ENCODE assay signal across 12 mouse cellular contexts in genomic region chr19:55850402-55851078, GRCm38 (mm10).
DNase-seq lines count a peak whose midpoint lies in the region; ATAC-seq and TF ChIP-seq lines count a peak whose summit lies in the region.
"Had no signal": no experiment of that assay in that cellular context is flagged by ENCODE, and none has a peak within 500 bp of the region (broad histone marks: within the 10 kb centered on the region; RNA-seq: fewer than 3 reads in every experiment).

No protein-coding gene starts in this region.

- no peak for TF ChIP-seq CTCF in forebrain, postnatal 0 days (IDR thresholded peaks at IDR 0.05; ENCODE audit: low read depth)

- 0 out of 2 replicates have a peak, but pooled peaks have one; percentile 40 for ATAC-seq in forebrain, postnatal 0 days
- no peak for ATAC-seq in forebrain, embryonic 11.5 days (replicated peaks; ENCODE audit: low FRiP score)
- ATAC-seq in midbrain, embryonic 15.5 days (replicated peaks): 0 out of 2 replicates have a peak, but pooled peaks have one; percentile 16
- no peak for ATAC-seq in midbrain, embryonic 11.5 days (ENCODE audit: low FRiP score)
- peak; percentile 65 for ATAC-seq in stomach, embryonic 15.5 days (ENCODE audit: insufficient read depth, low FRiP score, low read depth)
- ATAC-seq: CD4-positive, CD25-positive, alpha-beta regulatory T cell, adult 4 months had no signal

- no peak overlapping the region for H3K9ac ChIP-seq in forebrain, postnatal 0 days
- no peak overlapping the region for H3K9ac ChIP-seq in forebrain, embryonic 11.5 days (ENCODE audit: low read length)
- H3K9ac ChIP-seq in midbrain, embryonic 15.5 days: no peak overlapping the region
- no peak overlapping the region for H3K9ac ChIP-seq in midbrain, embryonic 11.5 days (ENCODE audit: low read length)
- no peak overlapping the region for H3K9ac ChIP-seq in stomach, embryonic 15.5 days
- H3K9ac ChIP-seq: hindbrain, embryonic 13.5 days had no signal

- DNase-seq in forebrain, postnatal 0 days: no peak
- no peak for DNase-seq in forebrain, embryonic 11.5 days (ENCODE audit: low spot score)
- no peak for DNase-seq in midbrain, embryonic 11.5 days (ENCODE audit: low spot score, missing footprints)
- DNase-seq in layer of hippocampus, adult 11-12 months (ENCODE audit: low spot score): peak; percentile 56
- no peak for DNase-seq in ovary, adult 18-20 months (ENCODE audit: low spot score)
- no peak for DNase-seq in cerebellum, postnatal 4 days (ENCODE audit: low spot score in 2 of 2)
- DNase-seq: adrenal gland, postnatal 10 days; thymus, postnatal 14 days had no signal

- 68% methylated on average over 8 of the region's 8 CpGs for WGBS in forebrain, postnatal 0 days
- 88% methylated on average over 8 of the region's 8 CpGs for WGBS in forebrain, embryonic 11.5 days
- 80% methylated on average over 8 of the region's 8 CpGs for WGBS in midbrain, embryonic 15.5 days
- WGBS in midbrain, embryonic 11.5 days: 92% methylated on average over 8 of the region's 8 CpGs
- WGBS in stomach, embryonic 15.5 days: 68% methylated on average over 8 of the region's 8 CpGs

- H3K4me3 ChIP-seq in forebrain, postnatal 0 days (ENCODE audit: low read depth, low read length): no peak overlapping the region
- no peak overlapping the region for H3K4me3 ChIP-seq in forebrain, embryonic 11.5 days (ENCODE audit: low read depth, low read length)
- H3K4me3 ChIP-seq in midbrain, embryonic 15.5 days: no peak overlapping the region
- no peak overlapping the region for H3K4me3 ChIP-seq in midbrain, embryonic 11.5 days (ENCODE audit: low read depth, low read length)
- H3K4me3 ChIP-seq in stomach, embryonic 15.5 days (replicated peaks): no peak overlapping the region
- H3K4me3 ChIP-seq: hindbrain, embryonic 13.5 days had no signal

- no peaks in the 10 kb centered on the region for H3K9me3 ChIP-seq in forebrain, postnatal 0 days (ENCODE audit: low read length)
- no peaks in the 10 kb centered on the region for H3K9me3 ChIP-seq in forebrain, embryonic 11.5 days (ENCODE audit: control insufficient read depth, low read length)
- H3K9me3 ChIP-seq in midbrain, embryonic 15.5 days: no peaks in the 10 kb centered on the region
- no peaks in the 10 kb centered on the region for H3K9me3 ChIP-seq in midbrain, embryonic 11.5 days (ENCODE audit: control insufficient read depth, low read length)
- no peaks in the 10 kb centered on the region for H3K9me3 ChIP-seq in stomach, embryonic 15.5 days
- H3K9me3 ChIP-seq: hindbrain, embryonic 13.5 days had no signal

- no peak overlapping the region for H3K4me2 ChIP-seq in forebrain, postnatal 0 days (ENCODE audit: low read depth)
- no peak overlapping the region for H3K4me2 ChIP-seq in forebrain, embryonic 11.5 days (ENCODE audit: low read depth, low read length, severe bottlenecking)
- no peak overlapping the region for H3K4me2 ChIP-seq in midbrain, embryonic 15.5 days
- no peak overlapping the region for H3K4me2 ChIP-seq in midbrain, embryonic 11.5 days
- no peak overlapping the region for H3K4me2 ChIP-seq in stomach, embryonic 15.5 days
- H3K4me2 ChIP-seq: hindbrain, embryonic 13.5 days had no signal

- no peaks in the 10 kb centered on the region for H3K36me3 ChIP-seq in forebrain, postnatal 0 days (ENCODE audit: insufficient read depth)
- no peaks in the 10 kb centered on the region for H3K36me3 ChIP-seq in forebrain, embryonic 11.5 days (ENCODE audit: control insufficient read depth, insufficient read depth, low read length)
- H3K36me3 ChIP-seq in midbrain, embryonic 15.5 days (replicated peaks): no peaks in the 10 kb centered on the region
- no peaks in the 10 kb centered on the region for H3K36me3 ChIP-seq in midbrain, embryonic 11.5 days (ENCODE audit: control insufficient read depth, insufficient read depth, low read length)
- H3K36me3 ChIP-seq in stomach, embryonic 15.5 days: 0 out of 2 replicates have a peak, but pooled peaks cover 3% of the 10 kb centered on the region
- H3K36me3 ChIP-seq: hindbrain, embryonic 13.5 days had no signal

- H3K4me1 ChIP-seq in forebrain, postnatal 0 days (ENCODE audit: insufficient read depth): peaks cover 14% of the 10 kb centered on the region; the same call in 1 of the 2 replicates
- no peaks in the 10 kb centered on the region; the same call in 1 of the 2 replicates for H3K4me1 ChIP-seq in forebrain, embryonic 11.5 days (replicated peaks; ENCODE audit: control insufficient read depth, insufficient read depth, low read length)
- H3K4me1 ChIP-seq in midbrain, embryonic 15.5 days: peaks cover 41% of the 10 kb centered on the region
- peaks cover 12% of the 10 kb centered on the region for H3K4me1 ChIP-seq in midbrain, embryonic 11.5 days (ENCODE audit: control insufficient read depth, insufficient read depth, low read length)
- H3K4me1 ChIP-seq in stomach, embryonic 15.5 days: peaks cover 27% of the 10 kb centered on the region

- H3K27ac ChIP-seq in forebrain, postnatal 0 days (ENCODE audit: low read depth, low read length): no peak overlapping the region
- H3K27ac ChIP-seq in forebrain, embryonic 11.5 days (ENCODE audit: low read depth, low read length): no peak overlapping the region
- H3K27ac ChIP-seq in midbrain, embryonic 15.5 days: 0 out of 2 replicates have a peak overlapping the region, but pooled peaks have one; percentile 42
- no peak overlapping the region for H3K27ac ChIP-seq in midbrain, embryonic 11.5 days (ENCODE audit: low read depth, low read length)
- peak overlapping the region; percentile 51 for H3K27ac ChIP-seq in stomach, embryonic 15.5 days
- H3K27ac ChIP-seq: hindbrain, embryonic 13.5 days had no signal

- no peaks in the 10 kb centered on the region for H3K27me3 ChIP-seq in forebrain, postnatal 0 days (ENCODE audit: insufficient read depth, low read length)
- H3K27me3 ChIP-seq in forebrain, embryonic 11.5 days (ENCODE audit: control insufficient read depth, insufficient read depth, low read length): no peaks in the 10 kb centered on the region
- H3K27me3 ChIP-seq in midbrain, embryonic 15.5 days (replicated peaks): no peaks in the 10 kb centered on the region
- no peaks in the 10 kb centered on the region for H3K27me3 ChIP-seq in midbrain, embryonic 11.5 days (ENCODE audit: control insufficient read depth, insufficient read depth, low read length)
- no peaks in the 10 kb centered on the region for H3K27me3 ChIP-seq in stomach, embryonic 15.5 days (replicated peaks)
- H3K27me3 ChIP-seq: hindbrain, embryonic 13.5 days had no signal

Comparison
In these comparisons a context has a peak if more than half of its experiments do, and no peak if none do; other contexts are left out.
1. ATAC-seq: peak in forebrain, postnatal 0 days (single experiment), midbrain, embryonic 15.5 days (single experiment) and stomach, embryonic 15.5 days (single experiment); none in forebrain, embryonic 11.5 days (single experiment) and midbrain, embryonic 11.5 days (single experiment).
2. H3K27ac ChIP-seq: peak in midbrain, embryonic 15.5 days (single experiment) and stomach, embryonic 15.5 days (single experiment); none in forebrain, postnatal 0 days (single experiment), forebrain, embryonic 11.5 days (single experiment) and midbrain, embryonic 11.5 days (single experiment).